Comparison of ENCODE assay signal across 15 mouse cellular contexts in genomic region chr17:80139753-80140444, GRCm38 (mm10). TPM values are rescaled to one million over a fixed set of nuclear protein-coding genes. Genes with fewer than 3 reads are reported as not detected.
DNase-seq lines count a peak whose midpoint lies in the region; ATAC-seq lines count a peak whose summit lies in the region.
"Had no signal": no experiment of that assay in that cellular context is flagged by ENCODE, and none has a peak within 500 bp of the region (broad histone marks: within the 10 kb centered on the region; RNA-seq: fewer than 3 reads in every experiment).

No protein-coding gene starts in this region.

- intact Hi-C loops in left cerebral cortex, postnatal 36 days (cut with DNase I), result no loop called here

- no peak overlapping the region for H3K27ac ChIP-seq in kidney, embryonic 15.5 days
- H3K27ac ChIP-seq: layer of hippocampus, adult 2 months; liver, embryonic 12.5 days had no signal

- H3K27me3 ChIP-seq in kidney, embryonic 15.5 days, result no peaks in the 10 kb centered on the region

- H3K9me3 ChIP-seq in kidney, embryonic 15.5 days (replicated peaks), result no peaks in the 10 kb centered on the region
- H3K9me3 ChIP-seq: liver, embryonic 12.5 days had no signal

- ATAC-seq in inflammation-experienced regulatory T-cells, adult 6 months, result peak; percentile 97
- ATAC-seq in kidney, embryonic 15.5 days (replicated peaks; ENCODE audit: low FRiP score), result no peak
- ATAC-seq: forebrain, postnatal 0 days; liver, embryonic 12.5 days; lung, postnatal 0 days had no signal

- H3K4me2 ChIP-seq in kidney, embryonic 15.5 days, result no peak overlapping the region
- H3K4me2 ChIP-seq: liver, embryonic 12.5 days; midbrain, embryonic 11.5 days had no signal

- H3K36me3 ChIP-seq in kidney, embryonic 15.5 days, result no peaks in the 10 kb centered on the region
- H3K36me3 ChIP-seq: liver, embryonic 12.5 days had no signal

- no peak overlapping the region for H3K4me3 ChIP-seq in kidney, embryonic 15.5 days (replicated peaks)
- H3K4me3 ChIP-seq: erythroblast, embryonic 14.5 days; layer of hippocampus, adult 2 months; liver, embryonic 12.5 days; myocyte had no signal

- H3K4me1 ChIP-seq in kidney, embryonic 15.5 days, result 0 out of 2 replicates have a peak, but pooled peaks cover 5% of the 10 kb centered on the region

- peak; percentile 79 for DNase-seq in CD4-positive, CD25-positive, alpha-beta regulatory T cell, adult 2 months (ENCODE audit: low read depth, low spot score)
- DNase-seq in MEL-GATA-1-ER (ENCODE audit: extremely low read depth, low read depth), result peak; percentile 41
- peak; percentile 64 for DNase-seq in thymus, postnatal 14 days
- no peak for DNase-seq in left cerebral cortex, postnatal 36 days (ENCODE audit: low spot score in 2 of 2)
- DNase-seq in layer of hippocampus, postnatal 10 days (ENCODE audit: low spot score in 2 of 2), result no peak
- DNase-seq: cerebellum, adult 2 months; forebrain, postnatal 0 days had no signal

- no peak overlapping the region for H3K9ac ChIP-seq in kidney, embryonic 15.5 days
- H3K9ac ChIP-seq: forebrain, postnatal 0 days; liver, embryonic 12.5 days had no signal

- 79% methylated on average over 9 of the region's 9 CpGs for WGBS in kidney, embryonic 15.5 days

RNA-seq across cellular contexts. Expression of gene Galm, which starts 12.6 kb away (rescaled TPM):
- 10 to 100 TPM; 36.2 to 50.6 (median 42.1) TPM for polyA plus RNA-seq in inflammation-experienced regulatory T-cells, adult 6 months (2017; shearing (Covaris generic))
- 1 to 10 TPM; 2.6 to 2.7 TPM for total RNA-seq in left cerebral cortex, postnatal 36 days (2021)
- polyA plus RNA-seq in kidney, embryonic 15.5 days (2015; fragmentation: Nextera tagmentation; extraction: Ambion mirVana), result 18.2 and 20.8 TPM in 2 replicates
- total RNA-seq in layer of hippocampus, postnatal 10 days (2021), result 1 to 10 TPM; 2.9 to 3.7 TPM
- polyA plus RNA-seq: erythroblast, embryonic 14.5 days had no signal

Comparison
In these comparisons a context has a peak if more than half of its experiments do, and no peak if none do; other contexts are left out.
1. DNase-seq: peak in CD4-positive, CD25-positive, alpha-beta regulatory T cell, adult 2 months (single experiment), MEL-GATA-1-ER (single experiment) and thymus, postnatal 14 days (single experiment); none in left cerebral cortex, postnatal 36 days (0 of 2) and layer of hippocampus, postnatal 10 days (0 of 2).